Mouse (Mus musculus): ENCODE results near the gene Clmp.

DNA sequence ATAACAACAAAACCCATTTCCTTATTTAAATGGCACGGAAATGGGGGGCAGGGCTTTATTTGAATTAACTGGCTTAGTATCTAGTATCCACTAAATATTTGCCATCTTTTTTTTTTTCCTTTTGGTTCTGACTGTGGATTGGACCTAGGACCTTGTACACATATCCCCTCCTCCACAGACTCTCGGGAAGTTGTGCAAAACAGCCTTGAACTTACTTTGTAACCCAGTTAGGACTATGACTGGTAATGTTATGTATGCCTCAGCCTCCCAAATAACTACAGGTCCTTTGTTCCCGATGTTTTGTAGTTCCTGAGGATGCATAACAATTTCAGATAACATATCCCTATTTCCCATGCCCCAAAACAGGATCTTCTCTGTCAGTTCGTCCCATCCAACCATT, 88.1 kb downstream of the Clmp start:
- TF ChIP-seq CHD2 (IDR thresholded peaks at IDR 0.05; ENCODE audit: low read depth, low read length): no peak
- TF ChIP-seq ZC3H11A (IDR thresholded peaks at IDR 0.05; ENCODE audit: borderline replicate concordance, low read depth, low read length): no peak
- no peak for TF ChIP-seq ZNF384 (IDR thresholded peaks at IDR 0.05; ENCODE audit: low read depth, low read length)
- no peak for TF ChIP-seq HCFC1 (IDR thresholded peaks at IDR 0.05; ENCODE audit: borderline replicate concordance, insufficient read depth, low read length)
- TF ChIP-seq MAFK (IDR thresholded peaks at IDR 0.05; ENCODE audit: insufficient read depth, low read depth, low read length): no peak
